Mouse (Mus musculus) c-Kit-positive CD71-negative TER-119-negative erythroid progenitor cells, embryonic 14.5 days (primary cell): ENCODE measurements at regions not wholly inside any gene's neighbourhood (a gene's known extent, or its start where the extent isn't known, plus 50 kb on each side); places are given as distances from the start of the nearest gene placed in this dataset.

Experiments used
- DNase-seq: peaks from one replicate; pipeline ENCODE4 v3.0.0-alpha.2; 2013; ENCODE audit warnings: low read depth

- peak; percentile 6 for DNase-seq
Measured at GRCm38 (mm10) chr14:111149653-111150052, 394.7 kb upstream of the Slitrk6 start.

DNA sequence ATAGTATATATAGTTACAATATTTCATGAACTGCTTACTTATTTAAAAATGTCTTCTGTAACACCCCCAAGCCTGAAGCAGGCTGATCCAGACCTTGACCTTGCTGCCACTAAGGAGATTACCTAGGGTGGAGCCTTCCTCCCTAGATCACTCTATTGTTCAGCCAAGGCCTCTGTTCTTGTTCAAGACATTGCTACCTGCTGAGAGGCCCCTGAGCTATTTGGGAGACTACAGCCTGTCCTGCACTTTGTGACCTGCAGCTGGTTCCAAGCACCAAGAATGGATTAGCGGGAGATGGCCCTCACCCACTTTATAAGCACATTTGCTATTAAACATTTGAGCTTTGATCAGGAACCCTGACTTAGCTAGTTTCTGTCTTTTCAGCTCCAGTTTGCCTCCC is 361.7 kb upstream of the Slitrk6 start:
- DNase-seq = no peak

DNA sequence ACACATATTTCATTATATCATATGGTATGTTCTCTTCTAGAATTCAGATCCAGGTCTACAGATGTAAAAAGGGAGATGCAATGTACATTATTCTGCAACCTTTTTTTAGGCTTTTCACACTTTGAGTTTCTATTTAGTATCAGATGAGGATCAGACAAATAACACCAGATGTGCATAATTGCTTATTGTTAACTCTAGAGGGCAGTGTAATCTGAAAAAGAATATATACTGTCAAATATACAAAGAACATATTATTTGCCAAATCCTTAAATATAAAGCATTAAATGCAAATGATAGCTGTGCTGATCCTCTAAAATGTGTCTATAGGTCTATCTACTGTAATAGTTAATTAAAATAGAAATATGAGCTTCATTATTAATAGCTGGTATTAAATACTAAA is 348.6 kb upstream of the Slitrk6 start:
- DNase-seq = no peak

DNA sequence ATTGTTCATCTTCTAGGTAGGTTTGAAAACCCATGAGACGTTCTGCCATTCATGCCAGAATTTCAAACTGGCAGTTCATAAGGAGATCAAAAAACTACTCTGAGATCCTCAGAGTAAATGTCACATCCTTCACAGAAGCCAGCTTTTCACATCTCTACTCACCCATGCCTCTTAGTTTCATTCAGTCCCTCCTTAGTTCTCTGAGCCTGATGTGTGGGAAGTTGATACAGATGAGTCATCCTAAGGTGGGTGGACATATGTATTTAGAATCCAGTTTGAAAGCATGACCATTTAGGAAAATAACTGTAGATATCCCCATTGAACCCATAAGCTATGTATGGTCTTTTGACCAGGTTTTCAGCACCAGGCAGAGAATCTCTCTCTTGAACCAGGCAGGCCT is 345.3 kb upstream of the Slitrk6 start:
- no peak for DNase-seq

- DNase-seq = no peak
Measured at GRCm38 (mm10) chr14:111096229-111096628, 341.3 kb upstream of the Slitrk6 start.

GRCm38 (mm10) chr14:111074517-111074916 is 319.6 kb upstream of the Slitrk6 start:
- DNase-seq = no peak

DNA sequence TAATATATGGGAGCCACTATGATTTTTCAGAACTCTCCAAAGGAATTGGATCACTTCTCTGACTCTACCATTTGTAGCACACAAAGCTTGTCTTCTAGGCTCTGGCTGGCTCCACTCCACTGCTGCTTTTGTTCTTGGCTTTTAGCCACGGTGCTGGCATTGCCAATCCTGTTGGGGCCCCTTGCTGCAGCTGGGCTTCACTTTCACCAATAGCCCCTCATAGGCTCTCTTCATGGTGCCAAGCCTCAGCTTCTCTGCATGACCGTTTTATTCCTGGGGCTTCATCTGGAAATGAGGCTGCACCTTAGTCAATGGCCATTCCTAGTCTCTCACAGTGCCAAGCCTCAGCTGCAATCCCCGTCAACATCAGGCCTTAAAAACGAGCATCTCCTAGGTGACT is 318.6 kb upstream of the Slitrk6 start:
- DNase-seq = no peak
